Mouse (Mus musculus): ENCODE results near the gene Tmem126b. TPM values are rescaled to one million over a fixed set of nuclear protein-coding genes. Genes with fewer than 3 reads are reported as not detected.
A peak's percentile ranks its signal among the peaks of the same experiment; 100 is the strongest.

The Tmem126b gene
- 12.4 and 14.5 TPM in 2 replicates for polyA plus RNA-seq (2015; fragmentation: Nextera tagmentation; extraction: Ambion mirVana)

GRCm38 (mm10) chr7:90475793-90476312 is at the start of gene Tmem126b:
Gene Tmem126b (minus strand): TSS chr7:90476001.
- peak within 1 kb of the TSS; percentile 73 for H3K4me3 ChIP-seq (replicated peaks)
- under 1% methylated on average over 36 of the region's 36 CpGs for WGBS (ENCODE audit: insufficient replicate concordance)
- H3K9ac ChIP-seq = peak within 1 kb of the TSS; percentile 84
- H3K27ac ChIP-seq = peak within 1 kb of the TSS; percentile 67
- DNase-seq (peak; percentile 100), ATAC-seq (ENCODE audit: low read depth) (peak; percentile 100)
- no peaks in the 10 kb centered on the region for H3K9me3 ChIP-seq (replicated peaks)
- peaks cover 12% of the 10 kb centered on the region; the same call in 1 of the 2 replicates for H3K27me3 ChIP-seq
- no peaks in the 10 kb centered on the region for H3K36me3 ChIP-seq
- H3K4me2 ChIP-seq = peak within 1 kb of the TSS; percentile 99
- H3K4me1 ChIP-seq (replicated peaks) = peaks cover 28% of the 10 kb centered on the region

GRCm38 (mm10) chr7:90512293-90512692 is 36.5 kb upstream of the Tmem126b start:
- Histone ChIP-seq H3K27me3 (no peaks in the 10 kb centered on the region), H3K4me2 (no peak overlapping the region), H3K4me1 (replicated peaks) (no peaks in the 10 kb centered on the region), H3K27ac (no peak overlapping the region), H3K36me3 (no peaks in the 10 kb centered on the region), H3K4me3 (replicated peaks) (no peak overlapping the region), H3K9ac (no peak overlapping the region), H3K9me3 (replicated peaks) (no peaks in the 10 kb centered on the region)
- ATAC-seq (ENCODE audit: low read depth) (no peak), DNase-seq (no peak)

- H3K27ac ChIP-seq = no peak overlapping the region
- no peaks in the 10 kb centered on the region for H3K9me3 ChIP-seq (replicated peaks)
- no peaks in the 10 kb centered on the region for H3K36me3 ChIP-seq
- no peaks in the 10 kb centered on the region for H3K4me1 ChIP-seq (replicated peaks)
- no peaks in the 10 kb centered on the region for H3K27me3 ChIP-seq
- H3K9ac ChIP-seq = no peak overlapping the region
- no peak for ATAC-seq (ENCODE audit: low read depth)
- no peak overlapping the region for H3K4me2 ChIP-seq
- 59% methylated on average over 3 of the region's 3 CpGs for WGBS (ENCODE audit: insufficient replicate concordance)
- DNase-seq = no peak
- no peak overlapping the region for H3K4me3 ChIP-seq (replicated peaks)
Observed at GRCm38 (mm10) chr7:90508124-90508523, 32.3 kb upstream of the Tmem126b start.

- H3K9me3 ChIP-seq (replicated peaks) = no peaks in the 10 kb centered on the region
- ATAC-seq (ENCODE audit: low read depth) = no peak
- no peak for DNase-seq
- no peak overlapping the region for H3K4me2 ChIP-seq
- no peak overlapping the region for H3K27ac ChIP-seq
- no peaks in the 10 kb centered on the region for H3K36me3 ChIP-seq
- H3K9ac ChIP-seq = no peak overlapping the region
- H3K4me3 ChIP-seq (replicated peaks) = no peak overlapping the region
- no peaks in the 10 kb centered on the region for H3K4me1 ChIP-seq (replicated peaks)
- peaks cover 6% of the 10 kb centered on the region; the same call in 1 of the 2 replicates for H3K27me3 ChIP-seq
- 76% methylated on average over 2 of the region's 2 CpGs for WGBS (ENCODE audit: insufficient replicate concordance)
Observed at GRCm38 (mm10) chr7:90482607-90483006, 6.8 kb upstream of the Tmem126b start.

- H3K4me3 ChIP-seq (replicated peaks) = peak within 1 kb of the TSS; percentile 73
- under 1% methylated on average over 32 of the region's 32 CpGs for WGBS (ENCODE audit: insufficient replicate concordance)
- H3K36me3 ChIP-seq = no peaks in the 10 kb centered on the region
- DNase-seq (no peak), ATAC-seq (ENCODE audit: low read depth) (no peak)
- H3K27ac ChIP-seq = peak within 1 kb of the TSS; percentile 67
- no peaks in the 10 kb centered on the region for H3K9me3 ChIP-seq (replicated peaks)
- peak within 1 kb of the TSS; percentile 99 for H3K4me2 ChIP-seq
- H3K27me3 ChIP-seq = peaks cover 14% of the 10 kb centered on the region; the same call in 1 of the 2 replicates
- H3K4me1 ChIP-seq (replicated peaks) = peaks cover 28% of the 10 kb centered on the region
- peak within 1 kb of the TSS; percentile 84 for H3K9ac ChIP-seq
Observed at GRCm38 (mm10) chr7:90476313-90477245, 778 bp upstream of the Tmem126b start, which contains the start of gene Dlg2. Gene Dlg2 (plus strand): TSS chr7:90476672.

- Histone ChIP-seq H3K36me3 (peaks cover 9% of the 10 kb centered on the region), H3K27me3 (peaks cover 9% of the 10 kb centered on the region; the same call in 1 of the 2 replicates), H3K4me1 (replicated peaks) (peaks cover 28% of the 10 kb centered on the region), H3K4me3 (replicated peaks) (no peak overlapping the region), H3K4me2 (no peak overlapping the region), H3K9me3 (replicated peaks) (no peaks in the 10 kb centered on the region), H3K27ac (no peak overlapping the region), H3K9ac (no peak overlapping the region)
- 28% methylated on average over 2 of the region's 2 CpGs for WGBS (ENCODE audit: insufficient replicate concordance)
- DNase-seq (no peak), ATAC-seq (ENCODE audit: low read depth) (no peak)
Observed at GRCm38 (mm10) chr7:90473511-90473910, 2.3 kb downstream of the Tmem126b start.

GRCm38 (mm10) chr7:90461441-90461840 is 14.4 kb downstream of the Tmem126b start:
- peaks cover 17% of the 10 kb centered on the region for H3K4me1 ChIP-seq (replicated peaks)
- H3K9ac ChIP-seq = no peak overlapping the region
- no peaks in the 10 kb centered on the region for H3K27me3 ChIP-seq
- no peaks in the 10 kb centered on the region for H3K9me3 ChIP-seq (replicated peaks)
- DNase-seq = no peak
- 0 out of 2 replicates have a peak overlapping the region, but pooled peaks have one; percentile 16 for H3K4me2 ChIP-seq
- H3K4me3 ChIP-seq (replicated peaks) = no peak overlapping the region
- 70% methylated on average over 5 of the region's 5 CpGs for WGBS (ENCODE audit: insufficient replicate concordance)
- no peaks in the 10 kb centered on the region for H3K36me3 ChIP-seq
- no peak for ATAC-seq (ENCODE audit: low read depth)
- H3K27ac ChIP-seq = no peak overlapping the region

GRCm38 (mm10) chr7:90460930-90461329 is 14.9 kb downstream of the Tmem126b start:
- peak; percentile 45 for DNase-seq
- H3K4me2 ChIP-seq = peak overlapping the region; percentile 16; the same call in 1 of the 2 replicates
- no peak overlapping the region for H3K9ac ChIP-seq
- peaks cover 22% of the 10 kb centered on the region for H3K4me1 ChIP-seq (replicated peaks)
- H3K4me3 ChIP-seq (replicated peaks) = no peak overlapping the region
- H3K27me3 ChIP-seq = no peaks in the 10 kb centered on the region
- peak; percentile 50; the same call in 1 of the 2 replicates for ATAC-seq (ENCODE audit: low read depth)
- H3K36me3 ChIP-seq = no peaks in the 10 kb centered on the region
- no peak overlapping the region for H3K27ac ChIP-seq
- H3K9me3 ChIP-seq (replicated peaks) = no peaks in the 10 kb centered on the region
- 13% methylated on average over 14 of the region's 14 CpGs for WGBS (ENCODE audit: insufficient replicate concordance)

GRCm38 (mm10) chr7:90460330-90460729 is 15.5 kb downstream of the Tmem126b start:
- peaks cover 26% of the 10 kb centered on the region for H3K4me1 ChIP-seq (replicated peaks)
- WGBS (ENCODE audit: insufficient replicate concordance) = 49% methylated on average over 10 of the region's 10 CpGs
- no peak for DNase-seq
- no peaks in the 10 kb centered on the region for H3K36me3 ChIP-seq
- H3K27ac ChIP-seq = no peak overlapping the region
- no peaks in the 10 kb centered on the region for H3K27me3 ChIP-seq
- no peak overlapping the region for H3K9ac ChIP-seq
- no peak overlapping the region for H3K4me3 ChIP-seq (replicated peaks)
- H3K4me2 ChIP-seq = peak overlapping the region; percentile 16; the same call in 1 of the 2 replicates
- H3K9me3 ChIP-seq (replicated peaks) = no peaks in the 10 kb centered on the region
- ATAC-seq (ENCODE audit: low read depth) = no peak

- DNase-seq (no peak), ATAC-seq (ENCODE audit: low read depth) (peak; percentile 10; the same call in 1 of the 2 replicates)
- peak overlapping the region; percentile 84 for H3K27ac ChIP-seq
- H3K27me3 ChIP-seq = no peaks in the 10 kb centered on the region
- peak overlapping the region; percentile 80 for H3K9ac ChIP-seq
- no peaks in the 10 kb centered on the region for H3K9me3 ChIP-seq (replicated peaks)
- peak overlapping the region; percentile 77 for H3K4me3 ChIP-seq (replicated peaks)
- H3K4me1 ChIP-seq (replicated peaks) = peaks cover 26% of the 10 kb centered on the region
- 6% methylated on average over 10 of the region's 10 CpGs for WGBS (ENCODE audit: insufficient replicate concordance)
- peaks cover 14% of the 10 kb centered on the region for H3K36me3 ChIP-seq
- peak overlapping the region; percentile 87 for H3K4me2 ChIP-seq
Observed at GRCm38 (mm10) chr7:90457517-90457916, 18.3 kb downstream of the Tmem126b start.

- H3K4me3 ChIP-seq (replicated peaks) = peak within 1 kb of the TSS; percentile 77
- peaks cover 18% of the 10 kb centered on the region for H3K36me3 ChIP-seq
- peak; percentile 75 for DNase-seq
- H3K4me2 ChIP-seq = peak within 1 kb of the TSS; percentile 87
- no peaks in the 10 kb centered on the region for H3K27me3 ChIP-seq
- H3K4me1 ChIP-seq (replicated peaks) = peaks cover 26% of the 10 kb centered on the region
- peak; percentile 95 for ATAC-seq (ENCODE audit: low read depth)
- no peaks in the 10 kb centered on the region for H3K9me3 ChIP-seq (replicated peaks)
- peak within 1 kb of the TSS; percentile 80 for H3K9ac ChIP-seq
- peak within 1 kb of the TSS; percentile 84 for H3K27ac ChIP-seq
- under 1% methylated on average over 41 of the region's 41 CpGs for WGBS (ENCODE audit: insufficient replicate concordance)
Observed at GRCm38 (mm10) chr7:90456845-90457468, 18.8 kb downstream of the Tmem126b start, which contains the start of gene Tmem126a. Gene Tmem126a (minus strand): TSS chr7:90457229.

Measured in liver, embryonic 13.5 days (tissue).